10 mouse cellular contexts compared by ENCODE assay signal in genomic region chr2:32878396-32878795, GRCm38 (mm10). TPM values are rescaled to one million over a fixed set of nuclear protein-coding genes. Genes with fewer than 3 reads are reported as not detected.
DNase-seq lines count a peak whose midpoint lies in the region; ATAC-seq and TF ChIP-seq lines count a peak whose summit lies in the region.
"Had no signal": no experiment of that assay in that cellular context is flagged by ENCODE, and none has a peak within 500 bp of the region (broad histone marks: within the 10 kb centered on the region; RNA-seq: fewer than 3 reads in every experiment).

No protein-coding gene starts in this region.

- no peaks in the 10 kb centered on the region; the same call in 1 of the 2 replicates for H3K36me3 ChIP-seq in heart, postnatal 0 days (replicated peaks; ENCODE audit: control insufficient read depth, insufficient read depth, low read length)
- H3K36me3 ChIP-seq in hindbrain, embryonic 13.5 days: no peaks in the 10 kb centered on the region
- no peaks in the 10 kb centered on the region for H3K36me3 ChIP-seq in limb, embryonic 14.5 days (ENCODE audit: control insufficient read depth, insufficient read depth, low read length)
- H3K36me3 ChIP-seq in neural tube, embryonic 14.5 days (ENCODE audit: control insufficient read depth, insufficient read depth, low read length): no peaks in the 10 kb centered on the region
- H3K36me3 ChIP-seq: G1E had no signal

- H3K4me1 ChIP-seq in heart, postnatal 0 days (ENCODE audit: control insufficient read depth, insufficient read depth): peaks cover 55% of the 10 kb centered on the region
- H3K4me1 ChIP-seq in hindbrain, embryonic 13.5 days (replicated peaks): peaks cover 88% of the 10 kb centered on the region
- H3K4me1 ChIP-seq in limb, embryonic 14.5 days (ENCODE audit: control insufficient read depth, insufficient read depth, low read length): peaks cover 65% of the 10 kb centered on the region
- peaks cover 32% of the 10 kb centered on the region for H3K4me1 ChIP-seq in neural tube, embryonic 14.5 days (ENCODE audit: control insufficient read depth, insufficient read depth, low read length)

- H3K27ac ChIP-seq in heart, postnatal 0 days (ENCODE audit: low read depth): peak overlapping the region; percentile 93; the same call in 1 of the 2 replicates
- no peak overlapping the region for H3K27ac ChIP-seq in hindbrain, embryonic 13.5 days
- H3K27ac ChIP-seq in limb, embryonic 14.5 days (replicated peaks; ENCODE audit: low read depth, low read length): no peak overlapping the region
- no peak overlapping the region for H3K27ac ChIP-seq in neural tube, embryonic 14.5 days (ENCODE audit: low read depth, low read length)

- TF ChIP-seq CTCF in heart, postnatal 0 days (IDR thresholded peaks at IDR 0.05; ENCODE audit: low read depth): no peak

- peak overlapping the region; percentile 74 for H3K4me3 ChIP-seq in heart, postnatal 0 days (ENCODE audit: low read depth, low read length)
- peak overlapping the region; percentile 87 for H3K4me3 ChIP-seq in hindbrain, embryonic 13.5 days
- H3K4me3 ChIP-seq in limb, embryonic 14.5 days (replicated peaks; ENCODE audit: low read length): peak overlapping the region; percentile 88
- no peak overlapping the region for H3K4me3 ChIP-seq in neural tube, embryonic 14.5 days (ENCODE audit: low read depth, low read length)
- H3K4me3 ChIP-seq: erythroblast, embryonic 14.5 days had no signal

- no peak for TF ChIP-seq EP300 in heart, postnatal 0 days (IDR thresholded peaks at IDR 0.05; ENCODE audit: low read depth)

- no peak for DNase-seq in heart, postnatal 0 days (ENCODE audit: low spot score)
- no peak for DNase-seq in heart, postnatal 4 days
- DNase-seq in limb, embryonic 14.5 days (ENCODE audit: low spot score): no peak
- DNase-seq in spleen, adult 18-20 months: no peak
- DNase-seq in spleen, postnatal 10 days (ENCODE audit: low spot score in 2 of 2): no peak
- DNase-seq in adrenal gland, postnatal 25 days: no peak

- H3K9ac ChIP-seq in heart, postnatal 0 days (replicated peaks; ENCODE audit: low read depth, low read length): peak overlapping the region; percentile 85
- H3K9ac ChIP-seq in hindbrain, embryonic 13.5 days: peak overlapping the region; percentile 97
- H3K9ac ChIP-seq in limb, embryonic 14.5 days (ENCODE audit: low read depth, low read length, severe bottlenecking): peak overlapping the region; percentile 38; the same call in 1 of the 2 replicates
- 0 out of 2 replicates have a peak overlapping the region, but pooled peaks have one; percentile 28 for H3K9ac ChIP-seq in neural tube, embryonic 14.5 days (replicated peaks; ENCODE audit: low read depth, low read length)

- H3K9me3 ChIP-seq in heart, postnatal 0 days (replicated peaks; ENCODE audit: control insufficient read depth, low read length): no peaks in the 10 kb centered on the region
- no peaks in the 10 kb centered on the region for H3K9me3 ChIP-seq in hindbrain, embryonic 13.5 days
- no peaks in the 10 kb centered on the region for H3K9me3 ChIP-seq in limb, embryonic 14.5 days (ENCODE audit: control insufficient read depth, low read length)
- no peaks in the 10 kb centered on the region for H3K9me3 ChIP-seq in neural tube, embryonic 14.5 days (ENCODE audit: control insufficient read depth, low read length)
- H3K9me3 ChIP-seq: G1E had no signal

- no peak for TF ChIP-seq POLR2A in limb, embryonic 14.5 days (IDR thresholded peaks at IDR 0.05; ENCODE audit: borderline replicate concordance, extremely low read depth, insufficient read depth, insufficient read length)

- H3K27me3 ChIP-seq in heart, postnatal 0 days (ENCODE audit: control insufficient read depth, insufficient read depth, low read length): no peaks in the 10 kb centered on the region
- H3K27me3 ChIP-seq in hindbrain, embryonic 13.5 days: no peaks in the 10 kb centered on the region
- H3K27me3 ChIP-seq in limb, embryonic 14.5 days (ENCODE audit: control insufficient read depth, insufficient read depth, low read length): no peaks in the 10 kb centered on the region
- H3K27me3 ChIP-seq in neural tube, embryonic 14.5 days (ENCODE audit: control insufficient read depth, insufficient read depth, low read length): no peaks in the 10 kb centered on the region

- peak overlapping the region; percentile 92 for H3K4me2 ChIP-seq in heart, postnatal 0 days (ENCODE audit: low read depth, low read length)
- H3K4me2 ChIP-seq in hindbrain, embryonic 13.5 days: peak overlapping the region; percentile 97
- H3K4me2 ChIP-seq in limb, embryonic 14.5 days (replicated peaks; ENCODE audit: low read depth, low read length, severe bottlenecking): peak overlapping the region; percentile 95
- peak overlapping the region; percentile 85 for H3K4me2 ChIP-seq in neural tube, embryonic 14.5 days (ENCODE audit: low read depth, low read length)

- 56% methylated on average over 3 of the region's 3 CpGs for WGBS in heart, postnatal 0 days
- WGBS in hindbrain, embryonic 13.5 days: 71% methylated on average over 3 of the region's 3 CpGs
- 66% methylated on average over 3 of the region's 3 CpGs for WGBS in limb, embryonic 14.5 days
- 66% methylated on average over 3 of the region's 3 CpGs for WGBS in neural tube, embryonic 14.5 days

- ATAC-seq in heart, postnatal 0 days (ENCODE audit: insufficient read depth, low read depth): no peak
- ATAC-seq in hindbrain, embryonic 13.5 days (ENCODE audit: low FRiP score): no peak
- no peak for ATAC-seq in limb, embryonic 14.5 days (ENCODE audit: low FRiP score, low read depth)
- no peak for ATAC-seq in neural tube, embryonic 14.5 days (ENCODE audit: low read depth)

RNA-seq across cellular contexts. Expression of gene Fam129b, which starts 2.5 kb away (rescaled TPM):
- 59.6 and 60.1 TPM in 2 replicates for total RNA-seq in heart, postnatal 0 days (2014; rRNA removed; ENCODE audit: low replicate concordance)
- 25.2 and 25.3 TPM in 2 replicates for polyA plus RNA-seq in heart, postnatal 0 days (2015; fragmentation: Nextera tagmentation; extraction: Ambion mirVana)
- 10 to 100 TPM; 45.4 to 46.0 TPM for total RNA-seq in heart, postnatal 4 days (2021)
- 31.6 and 32.4 TPM in 2 replicates for polyA plus RNA-seq in hindbrain, embryonic 13.5 days (2015; fragmentation: Nextera tagmentation; extraction: Ambion mirVana)
- 73.5 and 81.0 TPM in 2 replicates for polyA plus RNA-seq in limb, embryonic 14.5 days (2012; rRNA removed)
- 45.9 and 46.2 TPM in 2 replicates for polyA plus RNA-seq in limb, embryonic 14.5 days (2014; fragmentation: Nextera tagmentation; extraction: Ambion mirVana)
- polyA plus RNA-seq in neural tube, embryonic 14.5 days (2014; fragmentation: Nextera tagmentation; extraction: Ambion mirVana): 11.8 and 18.3 TPM in 2 replicates
- 14.0 and 15.2 TPM in 2 replicates for total RNA-seq in adrenal gland, postnatal 25 days (2021)

RNA-seq across cellular contexts. Expression of gene Stxbp1, which starts 31.4 kb away (rescaled TPM):
- total RNA-seq in heart, postnatal 0 days (2014; rRNA removed; ENCODE audit: low replicate concordance): 12.6 and 46.0 TPM in 2 replicates
- polyA plus RNA-seq in heart, postnatal 0 days (2015; fragmentation: Nextera tagmentation; extraction: Ambion mirVana): 20.9 and 23.5 TPM in 2 replicates
- total RNA-seq in heart, postnatal 4 days (2021): 10 to 100 TPM; 34.8 to 39.6 TPM
- polyA plus RNA-seq in hindbrain, embryonic 13.5 days (2015; fragmentation: Nextera tagmentation; extraction: Ambion mirVana): 180 and 193 TPM in 2 replicates
- 22.2 and 22.3 TPM in 2 replicates for polyA plus RNA-seq in limb, embryonic 14.5 days (2012; rRNA removed)
- polyA plus RNA-seq in limb, embryonic 14.5 days (2014; fragmentation: Nextera tagmentation; extraction: Ambion mirVana): 15.8 and 20.8 TPM in 2 replicates
- polyA plus RNA-seq in neural tube, embryonic 14.5 days (2014; fragmentation: Nextera tagmentation; extraction: Ambion mirVana): 290 and 312 TPM in 2 replicates
- 15.6 and 22.2 TPM in 2 replicates for total RNA-seq in adrenal gland, postnatal 25 days (2021)

Comparison
In these comparisons a context has a peak if more than half of its experiments do, and no peak if none do; other contexts are left out.
1. H3K9ac ChIP-seq: peak in every context shown above with its lines; median percentile 97 in hindbrain, embryonic 13.5 days; 85 in heart, postnatal 0 days; 38 in limb, embryonic 14.5 days; 28 in neural tube, embryonic 14.5 days.